In the genomic region with DNA sequence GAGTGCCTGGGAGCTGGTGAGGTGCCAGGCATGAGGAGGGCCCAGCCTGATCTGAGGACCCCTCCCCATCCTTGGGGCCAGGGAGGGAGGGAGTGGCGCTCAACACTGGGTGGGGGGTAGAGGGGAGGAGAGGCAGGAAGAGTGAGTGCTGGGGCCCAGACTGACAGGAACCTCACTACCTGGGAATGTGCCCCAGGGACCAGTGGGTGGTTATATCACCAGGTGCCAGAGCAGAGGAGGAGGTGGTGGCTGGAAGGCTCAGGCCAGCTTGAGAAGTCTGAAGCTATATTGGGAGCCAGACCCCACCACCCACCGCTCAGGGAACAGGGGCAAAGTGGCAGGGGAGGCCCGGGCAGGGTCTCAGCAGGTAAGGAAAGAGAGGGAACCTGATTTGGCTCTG, we compare ENCODE assay signal across 24 mouse cellular contexts. TPM values are rescaled to one million over a fixed set of nuclear protein-coding genes. Genes with fewer than 3 reads are reported as not detected.
"Had no signal": no experiment of that assay in that cellular context is flagged by ENCODE, and none has a peak within 500 bp of the region (broad histone marks: within the 10 kb centered on the region; RNA-seq: fewer than 3 reads in every experiment).

A gene (plus strand): TSS at position 271 of the 400 bp plus-strand sequence.

- H3K9me3 ChIP-seq: midbrain, embryonic 10.5 days; midbrain, embryonic 12.5 days; neural tube, embryonic 13.5 days; neural tube, embryonic 15.5 days had no signal

- H3K4me1 ChIP-seq: midbrain, embryonic 10.5 days; midbrain, embryonic 12.5 days; neural tube, embryonic 13.5 days; neural tube, embryonic 15.5 days had no signal

- ATAC-seq: midbrain, embryonic 16.5 days had no signal

- H3K36me3 ChIP-seq: midbrain, embryonic 10.5 days; midbrain, embryonic 12.5 days; neural tube, embryonic 13.5 days; neural tube, embryonic 15.5 days had no signal

- H3K4me3 ChIP-seq: midbrain, embryonic 10.5 days; midbrain, embryonic 12.5 days; myocyte; neural tube, embryonic 13.5 days; neural tube, embryonic 15.5 days had no signal

- H3K9ac ChIP-seq: lung, embryonic 14.5 days; midbrain, embryonic 12.5 days; neural tube, embryonic 13.5 days; neural tube, embryonic 15.5 days had no signal

- DNase-seq: lung, adult 18-20 months; lung, embryonic 14.5 days; lung, postnatal 10 days; lung, postnatal 4 days; midbrain, embryonic 14.5 days; retina, postnatal 1 day; right cerebral cortex, adult 18-20 months; right cerebral cortex, postnatal 25 days; right cerebral cortex, postnatal 4 days; spleen, adult 18-20 months; thymus, postnatal 14 days; thymus, postnatal 36 days had no signal

- H3K27ac ChIP-seq: midbrain, embryonic 10.5 days; midbrain, embryonic 12.5 days; neural tube, embryonic 13.5 days; neural tube, embryonic 15.5 days had no signal

- H3K4me2 ChIP-seq: lung, embryonic 14.5 days; midbrain, embryonic 12.5 days; neural tube, embryonic 13.5 days; neural tube, embryonic 15.5 days had no signal

- H3K27me3 ChIP-seq: midbrain, embryonic 12.5 days; neural tube, embryonic 13.5 days; neural tube, embryonic 15.5 days had no signal

RNA-seq across cellular contexts. Expression of the gene that starts here (rescaled TPM):
- polyA plus RNA-seq: liver, embryonic 16.5 days; lung, embryonic 14.5 days; lung, embryonic 16.5 days; midbrain, embryonic 10.5 days; midbrain, embryonic 14.5 days; midbrain, embryonic 16.5 days; myocyte; neural tube, embryonic 11.5 days; neural tube, embryonic 13.5 days; neural tube, embryonic 15.5 days; small intestine, adult 2 months; stomach, embryonic 14.5 days; testis, adult 2 months had no signal
